Mouse (Mus musculus): Measurements from ENCODE around the gene Birc2.

GRCm38 (mm10) chr9:7796129-7796864 lies 40.6 kb downstream of the Birc2 start:
- TF ChIP-seq CTCF (IDR thresholded peaks at IDR 0.05; ENCODE audit: low read depth) (no peak), EP300 (IDR thresholded peaks at IDR 0.05; ENCODE audit: low read depth) (no peak)

Measured in liver, postnatal 0 days (tissue).